Mouse (Mus musculus) lung, adult 2 months (tissue): ENCODE measurements around the gene Ap5m1.

Source experiments
- CTCF ChIP-seq: fragments of 200-500 bp; IDR thresholded peaks from 2 replicates; pipeline ENCODE4 v1.5.1; 2011; ENCODE audit warnings: mild to moderate bottlenecking, low read length, control low read depth; ENCODE audit not compliant: insufficient read depth
- POLR2A ChIP-seq: fragments of 200-500 bp; IDR thresholded peaks from 2 replicates; pipeline ENCODE4 v1.6.1; 2011; ENCODE audit warnings: low read depth, mild to moderate bottlenecking, control low read depth, low read length, borderline replicate concordance; ENCODE audit errors: extremely low read depth

DNA sequence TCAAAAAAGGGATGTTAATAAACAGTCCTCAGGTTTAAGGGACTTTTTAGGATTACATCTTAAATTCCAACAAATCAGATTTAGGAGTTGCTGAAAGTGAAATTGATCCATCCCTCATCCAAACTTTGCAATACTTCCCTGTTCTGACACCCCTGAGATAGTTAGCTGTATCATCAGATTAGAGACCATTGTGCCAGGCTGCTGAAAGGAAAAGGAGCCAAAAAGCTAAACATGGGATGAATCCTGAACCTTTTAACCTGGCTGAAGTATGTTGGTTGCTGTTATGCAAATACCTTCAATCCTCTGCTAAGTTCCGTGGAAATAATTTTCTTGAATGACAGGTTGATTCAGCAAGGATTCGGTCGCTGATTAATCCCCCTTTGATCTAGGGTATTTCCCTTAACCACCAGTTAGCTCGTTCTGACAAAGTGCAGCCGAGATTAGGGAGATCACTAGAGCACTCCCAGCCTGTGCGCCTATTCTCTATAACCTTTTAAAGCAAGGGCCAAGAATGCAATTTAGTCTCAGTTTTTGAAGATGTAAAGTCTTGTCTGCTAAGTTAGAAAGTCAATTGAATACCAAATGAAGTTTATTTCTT is 23.7 kb downstream of the Ap5m1 start:
- TF ChIP-seq CTCF (no peak), POLR2A (no peak)
